Mouse (Mus musculus) right cerebral cortex, postnatal 14 days (tissue): ENCODE measurements around the gene Cldn24.
"Not testable (repeated sequence)": the region's sequence is repeated elsewhere in the genome, so short reads cannot be mapped to it uniquely, and the experiment has no call there.

ENCODE experiments used
- DNase-seq: peaks from one replicate; pipeline ENCODE4 v3.0.0; 2022

The Cldn24 gene

DNA sequence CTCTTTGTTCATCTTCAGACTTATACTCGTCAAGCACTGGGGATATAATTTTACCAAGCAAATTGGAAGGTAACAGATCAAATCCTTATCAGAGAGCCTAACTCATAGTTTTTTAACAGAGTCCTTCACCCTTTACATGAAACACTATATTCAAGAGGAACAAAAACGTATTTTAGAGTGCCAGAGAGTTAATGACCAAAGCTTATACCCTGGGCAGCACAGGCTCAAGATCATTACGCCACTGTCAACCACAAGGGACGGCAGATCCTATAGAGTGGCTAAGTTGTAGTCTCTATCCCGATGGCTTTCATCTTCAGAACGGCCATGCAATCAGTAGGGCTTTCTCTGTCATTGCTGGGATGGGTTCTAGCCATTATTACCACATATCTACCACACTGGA lies at the start of gene Cldn24:
Gene Cldn24, plus strand, starts transcription at position 301 of the 400 bp plus-strand sequence.
- no peak for DNase-seq

GRCm38 (mm10) chr8:47772986-47773385 lies 49.0 kb upstream of the Cldn24 start:
- no peak for DNase-seq

DNA sequence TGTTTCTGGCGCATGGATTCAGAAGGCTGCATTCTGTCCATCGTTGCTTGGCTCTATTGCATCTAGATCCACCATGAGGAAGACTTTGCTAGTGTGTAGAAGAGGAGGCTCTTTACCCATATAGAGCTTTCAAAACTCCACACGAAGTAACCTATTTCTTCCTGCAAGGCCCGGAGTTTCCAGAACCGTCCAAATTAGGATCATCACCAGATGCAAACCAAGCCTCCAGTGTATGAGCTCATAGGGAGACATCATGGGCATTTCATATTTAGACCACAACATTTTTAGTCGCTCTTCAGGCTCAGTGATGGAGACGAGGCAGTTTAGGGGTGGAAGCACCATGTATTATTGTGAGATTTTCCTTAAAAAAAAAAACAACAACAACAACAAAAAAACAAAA lies 44.5 kb upstream of the Cldn24 start:
- DNase-seq = no peak

GRCm38 (mm10) chr8:47779589-47779988 lies 42.4 kb upstream of the Cldn24 start:
- DNase-seq = no peak

- no peak for DNase-seq
Measured at GRCm38 (mm10) chr8:47781881-47782280, 40.1 kb upstream of the Cldn24 start.

- no peak for DNase-seq
Measured at GRCm38 (mm10) chr8:47783544-47783943, 38.4 kb upstream of the Cldn24 start.

GRCm38 (mm10) chr8:47783944-47784343 lies 38.0 kb upstream of the Cldn24 start:
- DNase-seq = no peak

GRCm38 (mm10) chr8:47784436-47784835 lies 37.5 kb upstream of the Cldn24 start:
- no peak for DNase-seq

GRCm38 (mm10) chr8:47786323-47786722 lies 35.6 kb upstream of the Cldn24 start:
- no peak for DNase-seq

- no peak for DNase-seq
Measured at GRCm38 (mm10) chr8:47787705-47788104, 34.2 kb upstream of the Cldn24 start.

- DNase-seq = no peak
Measured at GRCm38 (mm10) chr8:47791986-47792385, 30.0 kb upstream of the Cldn24 start.

DNA sequence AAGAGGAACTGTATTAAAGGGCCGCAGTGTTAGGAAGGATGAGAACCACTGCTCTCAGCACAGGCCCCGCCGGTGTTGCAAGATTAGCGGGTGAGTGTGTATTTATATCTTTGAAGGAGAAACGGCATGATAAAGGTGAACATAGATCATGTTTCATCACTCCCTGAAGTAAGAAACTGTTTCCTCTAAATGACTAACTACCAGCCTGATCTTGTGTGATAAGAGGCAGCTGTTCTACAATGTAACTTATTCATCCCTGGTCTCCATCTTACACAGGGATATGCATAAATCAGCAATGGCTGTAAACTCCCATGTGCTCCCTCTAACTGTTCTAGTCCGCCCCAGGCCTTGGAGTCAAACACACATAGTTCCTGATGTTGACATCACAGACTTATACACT lies 22.5 kb upstream of the Cldn24 start:
- DNase-seq = no peak

- no peak for DNase-seq
Measured at GRCm38 (mm10) chr8:47802349-47802748, 19.6 kb upstream of the Cldn24 start.

- DNase-seq = no peak
Measured at GRCm38 (mm10) chr8:47804262-47804661, 17.7 kb upstream of the Cldn24 start.

- no peak for DNase-seq
Measured at GRCm38 (mm10) chr8:47809970-47810665, 11.8 kb upstream of the Cldn24 start.

DNA sequence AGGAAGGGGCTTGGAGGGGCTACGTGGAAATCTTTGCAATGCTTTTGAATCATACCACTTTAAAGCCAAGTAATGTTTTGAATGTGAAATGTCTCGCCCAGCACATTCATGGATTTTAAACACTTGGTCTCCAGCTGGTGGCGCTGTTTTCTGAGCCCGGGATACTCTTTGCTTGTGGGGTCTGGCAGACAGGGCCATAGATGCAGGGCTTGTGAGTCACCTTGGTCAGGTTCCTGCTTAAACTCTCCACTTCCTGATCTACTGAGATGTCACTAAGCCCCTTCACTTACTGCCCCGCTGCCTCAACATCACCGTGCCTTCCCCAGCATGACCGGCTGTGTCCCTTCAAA lies 11.3 kb upstream of the Cldn24 start:
- DNase-seq = no peak

DNA sequence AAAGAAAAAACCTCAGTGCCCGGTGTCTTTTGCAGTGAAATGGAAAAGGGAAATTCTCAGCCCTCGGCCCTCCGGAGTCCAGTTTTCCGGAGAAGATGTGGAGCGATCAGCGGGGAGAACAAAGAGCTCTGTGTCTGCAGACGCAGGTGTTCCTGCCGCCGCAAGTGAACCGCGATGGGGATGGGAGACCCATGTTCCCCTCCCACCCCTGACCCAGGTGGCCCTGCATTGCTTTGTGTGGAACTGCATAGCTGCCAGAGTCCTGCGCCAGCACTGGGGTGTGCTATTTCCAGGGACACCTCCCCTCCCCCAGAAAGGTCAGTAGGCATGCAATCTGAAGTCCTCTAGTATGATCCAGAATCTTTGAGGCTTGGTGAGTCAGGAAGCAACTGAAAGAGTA lies 10.7 kb upstream of the Cldn24 start:
- DNase-seq = no peak

DNA sequence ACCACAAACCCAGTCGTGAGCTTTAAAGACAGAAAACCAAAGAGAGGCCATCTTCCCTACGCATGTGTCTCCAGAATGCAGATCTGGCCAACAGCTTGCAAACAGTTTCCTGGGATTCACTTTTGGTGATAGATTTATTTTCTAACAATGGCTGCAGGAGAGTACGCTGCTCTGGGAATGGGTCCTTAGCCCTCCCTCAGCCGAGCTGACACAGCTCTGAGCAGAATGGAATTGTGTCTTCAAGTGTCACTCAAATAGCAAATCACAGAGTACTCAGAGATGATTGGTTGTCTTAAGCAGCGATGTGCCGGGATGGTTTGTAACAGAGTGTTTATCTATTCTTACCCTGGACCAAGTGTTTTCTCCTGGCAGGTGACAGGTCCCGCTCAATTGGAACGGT lies 2.9 kb upstream of the Cldn24 start:
- DNase-seq = no peak

- DNase-seq = no peak
Measured at GRCm38 (mm10) chr8:47820914-47821772, 800 bp upstream of the Cldn24 start.

DNA sequence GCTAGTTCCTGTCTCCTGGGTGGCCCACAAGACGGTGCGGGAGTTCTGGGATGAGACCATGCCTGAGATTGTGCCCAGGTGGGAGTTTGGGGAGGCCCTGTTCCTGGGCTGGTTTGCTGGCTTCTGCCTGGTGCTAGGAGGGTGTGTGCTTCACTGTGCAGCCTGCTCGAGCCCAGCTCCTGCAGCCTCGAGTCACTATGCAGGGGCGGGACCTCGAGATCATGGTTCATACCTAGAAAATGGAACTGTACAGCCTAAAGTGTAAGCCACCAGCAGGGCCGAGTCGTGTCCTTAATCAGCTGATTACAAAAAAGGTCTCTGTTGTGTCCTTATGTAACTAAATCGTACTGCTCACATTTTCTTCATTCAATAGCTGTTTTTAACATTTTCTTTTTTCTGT lies 598 bp downstream of the Cldn24 start:
- not testable (repeated sequence) for DNase-seq

DNA sequence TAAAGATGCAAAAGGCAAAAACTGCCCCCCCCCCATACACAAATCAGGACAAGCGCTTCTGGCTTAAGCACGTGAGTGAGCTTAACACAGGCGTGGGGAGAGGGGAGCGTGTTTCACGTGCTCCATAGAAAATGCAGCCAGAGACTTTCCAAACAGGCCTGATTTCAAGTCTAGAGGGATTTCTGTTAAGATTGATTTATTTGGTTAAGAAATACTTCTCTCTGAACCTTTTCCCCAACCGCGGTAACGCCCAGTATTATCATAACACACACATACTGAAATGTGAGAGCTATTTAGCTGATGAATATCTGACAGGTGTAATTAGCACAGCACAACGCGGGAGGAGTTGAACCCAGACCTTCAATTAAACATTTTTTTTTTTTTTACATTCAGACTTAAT lies 1.8 kb downstream of the Cldn24 start:
- DNase-seq = no peak

DNA sequence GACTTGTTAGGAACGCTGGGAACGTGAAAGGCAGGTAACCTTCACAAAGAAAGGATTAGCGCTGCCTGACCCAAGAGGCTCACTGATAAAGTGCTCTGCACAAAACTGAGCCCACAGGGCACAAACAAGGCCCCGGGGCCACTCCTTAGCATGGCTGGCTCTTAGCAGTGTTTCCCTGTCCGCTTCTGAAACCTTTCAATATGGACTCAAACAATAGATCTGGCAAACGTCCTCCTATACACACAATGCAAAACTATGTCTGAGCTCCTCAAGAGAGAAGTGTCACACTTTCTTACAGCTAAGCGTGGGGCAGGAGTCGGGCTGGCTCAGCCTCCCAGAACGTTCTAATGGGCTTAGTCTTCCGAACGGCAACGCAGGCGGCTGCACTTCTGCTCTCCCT lies 2.2 kb downstream of the Cldn24 start, which contains the start of gene Cldn22:
Gene Cldn22, plus strand, starts transcription at position 301 of the 400 bp plus-strand sequence.
- DNase-seq = no peak

DNA sequence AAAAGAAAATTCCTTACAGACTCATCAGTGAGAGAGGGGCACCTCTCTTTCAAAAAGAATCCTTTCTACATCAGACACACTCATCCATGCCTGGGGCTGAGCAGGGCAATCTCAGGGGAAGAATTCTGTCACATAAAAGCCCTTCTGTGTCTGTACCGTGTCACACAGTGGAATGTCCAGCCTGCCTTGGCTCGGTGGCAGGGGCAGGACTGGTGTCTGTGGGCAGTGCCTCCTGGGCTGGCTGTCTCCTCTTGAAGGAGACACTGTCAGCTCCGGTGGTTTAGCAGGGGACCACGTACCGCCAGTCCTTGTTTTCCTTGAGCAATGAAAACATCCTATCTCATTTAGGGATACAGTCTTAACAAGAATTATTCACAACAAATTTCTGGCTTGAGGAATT lies 3.7 kb downstream of the Cldn24 start:
- no peak for DNase-seq

GRCm38 (mm10) chr8:47826911-47827310 lies 5.0 kb downstream of the Cldn24 start:
- DNase-seq = no peak
